Mouse (Mus musculus): ENCODE data around the gene Pdcl2. TPM values are rescaled to one million over a fixed set of nuclear protein-coding genes. Genes with fewer than 3 reads are reported as not detected.

Pdcl2 gene
- polyA plus RNA-seq, 1 experiment from 2014 or later: not detected

- H3K36me3 ChIP-seq (ENCODE audit: control insufficient read depth, insufficient read depth, low read length): no peaks in the 10 kb centered on the region
- H3K9ac ChIP-seq (ENCODE audit: low read length): no peak overlapping the region
- H3K27ac ChIP-seq (ENCODE audit: low read depth): 0 out of 2 replicates have a peak overlapping the region, but pooled peaks have one; percentile 98
- peak overlapping the region; percentile 96; the same call in 1 of the 2 replicates for H3K4me2 ChIP-seq (ENCODE audit: low read length)
- no peak for DNase-seq (ENCODE audit: low spot score)
- ATAC-seq (replicated peaks; ENCODE audit: low FRiP score, low TSS enrichment, low read depth): no peak; the same call in 1 of the 2 replicates
- H3K27me3 ChIP-seq (replicated peaks; ENCODE audit: control insufficient read depth, insufficient read depth, low read length): no peaks in the 10 kb centered on the region
- H3K9me3 ChIP-seq (ENCODE audit: control insufficient read depth, low read length): no peaks in the 10 kb centered on the region
- no peak overlapping the region for H3K4me3 ChIP-seq (ENCODE audit: low read depth, low read length)
- peaks cover 18% of the 10 kb centered on the region for H3K4me1 ChIP-seq (replicated peaks; ENCODE audit: control insufficient read depth, insufficient read depth, low read length)
- 49% methylated on average over 3 of the region's 3 CpGs for WGBS
These were observed 24.7 kb downstream of the Pdcl2 start for GRCm38 (mm10) chr5:76306261-76306660.

GRCm38 (mm10) chr5:76305616-76306015 lies 25.3 kb downstream of the Pdcl2 start:
- WGBS: 3% methylated on average over 8 of the region's 8 CpGs
- DNase-seq (ENCODE audit: low spot score): peak; percentile 58
- Histone ChIP-seq H3K9me3 (ENCODE audit: control insufficient read depth, low read length) (no peaks in the 10 kb centered on the region), H3K27me3 (replicated peaks; ENCODE audit: control insufficient read depth, insufficient read depth, low read length) (no peaks in the 10 kb centered on the region), H3K36me3 (ENCODE audit: control insufficient read depth, insufficient read depth, low read length) (no peaks in the 10 kb centered on the region), H3K4me1 (replicated peaks; ENCODE audit: control insufficient read depth, insufficient read depth, low read length) (peaks cover 18% of the 10 kb centered on the region), H3K9ac (ENCODE audit: low read length) (peak overlapping the region; percentile 89; the same call in 1 of the 2 replicates), H3K27ac (ENCODE audit: low read depth) (peak overlapping the region; percentile 98), H3K4me3 (ENCODE audit: low read depth, low read length) (peak overlapping the region; percentile 93), H3K4me2 (ENCODE audit: low read length) (peak overlapping the region; percentile 96)
- no peak for ATAC-seq (replicated peaks; ENCODE audit: low FRiP score, low TSS enrichment, low read depth)

DNA sequence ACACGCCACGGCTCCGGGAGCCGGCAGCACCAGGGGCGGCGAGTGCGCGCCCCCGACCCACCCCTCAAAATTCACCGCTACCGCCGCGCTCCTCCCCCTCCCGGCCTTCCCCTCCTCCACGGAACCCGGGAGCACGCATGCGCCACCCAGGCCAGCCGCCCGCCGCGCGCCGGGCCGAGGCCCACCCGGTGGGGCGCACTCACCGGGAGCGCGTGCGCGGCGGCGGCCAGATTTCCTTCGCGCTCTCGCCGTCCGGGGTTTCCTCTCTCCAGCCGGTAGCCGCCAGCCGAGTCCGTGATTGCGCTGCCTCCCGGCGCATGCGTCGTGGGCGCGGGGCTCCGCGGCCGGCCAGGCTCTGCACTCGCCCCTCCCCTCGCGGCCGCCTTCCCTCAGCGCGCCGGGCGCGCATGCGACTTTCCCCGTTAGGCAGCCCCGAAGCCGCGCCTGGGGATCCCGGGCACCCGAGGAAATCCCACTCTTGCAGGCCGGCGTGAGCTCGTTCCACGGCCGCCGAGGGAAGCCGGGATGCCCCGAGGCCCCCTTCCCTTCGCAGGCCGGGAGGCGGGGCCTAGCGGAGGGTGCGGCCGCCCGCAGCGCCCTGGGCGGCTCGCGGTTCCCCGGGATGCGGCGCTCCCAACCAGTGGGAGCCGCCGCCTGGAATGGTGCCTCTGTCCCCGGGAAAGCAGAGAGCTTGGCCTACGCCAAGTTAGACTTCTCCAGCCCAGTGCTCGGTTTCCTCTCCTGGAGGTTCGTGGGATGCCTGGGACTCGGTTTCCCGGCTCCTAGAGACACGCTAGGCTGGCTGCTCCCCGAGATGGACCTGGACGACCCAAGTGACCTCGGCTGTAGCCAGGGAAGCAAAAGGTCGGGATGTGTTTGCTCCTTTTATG lies 26.3 kb downstream of the Pdcl2 start, which contains the start of gene Clock:
Gene Clock, minus strand, starts transcription at position 341 of the 890 bp plus-strand sequence.
- Histone ChIP-seq H3K4me3 (ENCODE audit: low read depth, low read length) (peak within 1 kb of the TSS; percentile 93), H3K9ac (ENCODE audit: low read length) (peak within 1 kb of the TSS; percentile 89), H3K36me3 (ENCODE audit: control insufficient read depth, insufficient read depth, low read length) (no peaks in the 10 kb centered on the region), H3K4me1 (replicated peaks; ENCODE audit: control insufficient read depth, insufficient read depth, low read length) (peaks cover 18% of the 10 kb centered on the region), H3K27ac (ENCODE audit: low read depth) (peak within 1 kb of the TSS; percentile 98), H3K9me3 (ENCODE audit: control insufficient read depth, low read length) (no peaks in the 10 kb centered on the region), H3K4me2 (ENCODE audit: low read length) (peak within 1 kb of the TSS; percentile 96), H3K27me3 (replicated peaks; ENCODE audit: control insufficient read depth, insufficient read depth, low read length) (no peaks in the 10 kb centered on the region)
- DNase-seq (ENCODE audit: low spot score): peak; percentile 92
- ATAC-seq (replicated peaks; ENCODE audit: low FRiP score, low TSS enrichment, low read depth): peak; percentile 80
- WGBS: under 1% methylated on average over 91 of the region's 104 CpGs

- ATAC-seq (replicated peaks; ENCODE audit: low FRiP score, low TSS enrichment, low read depth) (peak; percentile 73), DNase-seq (ENCODE audit: low spot score) (peak; percentile 79)
- under 1% methylated on average over 95 of the region's 100 CpGs for WGBS
- H3K9ac ChIP-seq (ENCODE audit: low read length): peak overlapping the region; percentile 89
- H3K4me3 ChIP-seq (ENCODE audit: low read depth, low read length): peak overlapping the region; percentile 93
- H3K9me3 ChIP-seq (ENCODE audit: control insufficient read depth, low read length): no peaks in the 10 kb centered on the region
- H3K4me2 ChIP-seq (ENCODE audit: low read length): peak overlapping the region; percentile 96
- no peaks in the 10 kb centered on the region for H3K36me3 ChIP-seq (ENCODE audit: control insufficient read depth, insufficient read depth, low read length)
- peak overlapping the region; percentile 98 for H3K27ac ChIP-seq (ENCODE audit: low read depth)
- H3K27me3 ChIP-seq (replicated peaks; ENCODE audit: control insufficient read depth, insufficient read depth, low read length): no peaks in the 10 kb centered on the region
- peaks cover 18% of the 10 kb centered on the region for H3K4me1 ChIP-seq (replicated peaks; ENCODE audit: control insufficient read depth, insufficient read depth, low read length)
These were observed 27.1 kb downstream of the Pdcl2 start for GRCm38 (mm10) chr5:76303745-76304451.

GRCm38 (mm10) chr5:76303379-76303744 lies 27.6 kb downstream of the Pdcl2 start:
- no peaks in the 10 kb centered on the region for H3K9me3 ChIP-seq (ENCODE audit: control insufficient read depth, low read length)
- WGBS: 5% methylated on average over 11 of the region's 11 CpGs
- H3K27ac ChIP-seq (ENCODE audit: low read depth): peak overlapping the region; percentile 98
- H3K9ac ChIP-seq (ENCODE audit: low read length): peak overlapping the region; percentile 89
- no peak for ATAC-seq (replicated peaks; ENCODE audit: low FRiP score, low TSS enrichment, low read depth)
- peaks cover 18% of the 10 kb centered on the region for H3K4me1 ChIP-seq (replicated peaks; ENCODE audit: control insufficient read depth, insufficient read depth, low read length)
- no peaks in the 10 kb centered on the region for H3K36me3 ChIP-seq (ENCODE audit: control insufficient read depth, insufficient read depth, low read length)
- H3K27me3 ChIP-seq (replicated peaks; ENCODE audit: control insufficient read depth, insufficient read depth, low read length): no peaks in the 10 kb centered on the region
- peak overlapping the region; percentile 96 for H3K4me2 ChIP-seq (ENCODE audit: low read length)
- DNase-seq (ENCODE audit: low spot score): no peak
- H3K4me3 ChIP-seq (ENCODE audit: low read depth, low read length): peak overlapping the region; percentile 93

DNA sequence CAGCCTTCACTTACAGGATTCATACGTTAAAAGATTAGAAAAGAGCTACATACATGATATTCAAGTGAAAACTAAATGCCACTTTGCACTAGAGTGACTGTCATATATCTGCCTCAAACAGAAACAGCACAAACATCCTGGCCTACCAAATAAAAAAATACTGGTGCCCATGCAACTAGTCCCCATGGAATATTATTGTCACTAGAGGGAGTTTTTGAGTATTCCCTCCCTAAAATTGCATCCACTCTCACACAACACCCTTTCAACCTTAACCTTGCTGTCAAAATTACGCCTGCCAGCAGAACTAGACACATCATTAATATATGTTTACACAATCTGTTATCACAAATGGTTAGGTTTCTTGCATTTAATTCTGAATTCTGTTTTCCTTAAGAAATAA lies 28.9 kb downstream of the Pdcl2 start:
- H3K9ac ChIP-seq (ENCODE audit: low read length): no peak overlapping the region
- H3K36me3 ChIP-seq (ENCODE audit: control insufficient read depth, insufficient read depth, low read length): no peaks in the 10 kb centered on the region
- no peak overlapping the region for H3K4me3 ChIP-seq (ENCODE audit: low read depth, low read length)
- DNase-seq (ENCODE audit: low spot score) (no peak), ATAC-seq (replicated peaks; ENCODE audit: low FRiP score, low TSS enrichment, low read depth) (no peak)
- peaks cover 18% of the 10 kb centered on the region for H3K4me1 ChIP-seq (replicated peaks; ENCODE audit: control insufficient read depth, insufficient read depth, low read length)
- H3K4me2 ChIP-seq (ENCODE audit: low read length): no peak overlapping the region
- no peaks in the 10 kb centered on the region for H3K9me3 ChIP-seq (ENCODE audit: control insufficient read depth, low read length)
- no peaks in the 10 kb centered on the region for H3K27me3 ChIP-seq (replicated peaks; ENCODE audit: control insufficient read depth, insufficient read depth, low read length)
- H3K27ac ChIP-seq (ENCODE audit: low read depth): no peak overlapping the region
- WGBS: 75% methylated on average over 2 of the region's 2 CpGs

- Histone ChIP-seq H3K27ac (ENCODE audit: low read depth) (no peak overlapping the region), H3K9ac (ENCODE audit: low read length) (no peak overlapping the region), H3K9me3 (ENCODE audit: control insufficient read depth, low read length) (no peaks in the 10 kb centered on the region), H3K4me1 (replicated peaks; ENCODE audit: control insufficient read depth, insufficient read depth, low read length) (no peaks in the 10 kb centered on the region), H3K36me3 (ENCODE audit: control insufficient read depth, insufficient read depth, low read length) (no peaks in the 10 kb centered on the region), H3K27me3 (replicated peaks; ENCODE audit: control insufficient read depth, insufficient read depth, low read length) (no peaks in the 10 kb centered on the region), H3K4me3 (ENCODE audit: low read depth, low read length) (no peak overlapping the region), H3K4me2 (ENCODE audit: low read length) (no peak overlapping the region)
- DNase-seq (ENCODE audit: low spot score) (no peak), ATAC-seq (replicated peaks; ENCODE audit: low FRiP score, low TSS enrichment, low read depth) (no peak)
- WGBS: 65% methylated on average over 8 of the region's 8 CpGs
These were observed 41.7 kb downstream of the Pdcl2 start for GRCm38 (mm10) chr5:76289234-76289691.

DNA sequence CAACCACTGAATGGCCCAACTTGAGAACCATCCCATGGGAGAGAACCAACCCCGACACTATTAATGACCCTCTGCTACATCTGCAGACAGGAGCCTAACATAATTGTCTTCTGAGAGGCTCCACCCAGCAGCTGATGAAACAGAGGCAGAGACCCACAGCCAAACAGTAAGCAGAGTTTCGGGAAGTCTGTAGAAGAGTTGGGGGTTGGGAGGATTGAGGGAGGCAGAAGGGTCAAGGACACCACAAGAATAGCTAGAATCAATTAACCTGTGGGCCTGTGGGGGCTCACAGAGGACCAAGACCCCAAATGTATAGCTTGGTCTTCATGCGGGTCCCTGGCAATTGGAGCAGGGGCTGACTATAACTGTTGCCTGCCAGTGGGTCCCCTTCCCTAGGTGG lies 42.7 kb downstream of the Pdcl2 start:
- whole genome bisulfite sequencing: 90% methylated on average over 3 of the region's 3 CpGs
- Histone ChIP-seq H3K9me3 (ENCODE audit: control insufficient read depth, low read length) (no peaks in the 10 kb centered on the region), H3K4me2 (ENCODE audit: low read length) (no peak overlapping the region), H3K27me3 (replicated peaks; ENCODE audit: control insufficient read depth, insufficient read depth, low read length) (no peaks in the 10 kb centered on the region), H3K36me3 (ENCODE audit: control insufficient read depth, insufficient read depth, low read length) (no peaks in the 10 kb centered on the region), H3K4me1 (replicated peaks; ENCODE audit: control insufficient read depth, insufficient read depth, low read length) (no peaks in the 10 kb centered on the region), H3K4me3 (ENCODE audit: low read depth, low read length) (no peak overlapping the region), H3K9ac (ENCODE audit: low read length) (no peak overlapping the region), H3K27ac (ENCODE audit: low read depth) (no peak overlapping the region)
- no peak for ATAC-seq (replicated peaks; ENCODE audit: low FRiP score, low TSS enrichment, low read depth)
- DNase-seq (ENCODE audit: low spot score): no peak
